Mouse (Mus musculus) T-helper 1 cell (primary cell): Measurements from ENCODE around the gene Myo1d.

Experiments used
- in situ Hi-C: fragments of 300-600 bp; cut with MboI, MseI; formaldehyde crosslinking; loops from one replicate; pipeline ENCODE4 v1.15.1; 2025; ENCODE audit warnings: high pct_unique_total_duplicates

Myo1d gene

GRCm38 (mm10) chr11:80506483-80506882, 273.3 kb downstream of the Myo1d start:
- in situ Hi-C loops = loop anchor here (10.0 kb wide), 1 partner anchor 278 kb away; the partner anchor contains the start of gene Myo1d

GRCm38 (mm10) chr11:80505581-80505980, 274.2 kb downstream of the Myo1d start:
- in situ Hi-C loops = loop anchor here (10.0 kb wide), 1 partner anchor 279 kb away; the partner anchor contains the start of gene Myo1d

GRCm38 (mm10) chr11:80504519-80505385, 275.1 kb downstream of the Myo1d start:
- in situ Hi-C loops = loop anchor here (10.0 kb wide), 1 partner anchor 280 kb away; the partner anchor contains the start of gene Myo1d

- in situ Hi-C loops = loop anchor here (10.0 kb wide), 1 partner anchor 281 kb away; the partner anchor contains the start of gene Myo1d
These were observed 275.9 kb downstream of the Myo1d start for GRCm38 (mm10) chr11:80503726-80504452.

GRCm38 (mm10) chr11:80503281-80503680, 276.5 kb downstream of the Myo1d start:
- in situ Hi-C loops = loop anchor here (10.0 kb wide), 1 partner anchor 282 kb away; the partner anchor contains the start of gene Myo1d

- in situ Hi-C loops = no loop called here
These were observed 280.3 kb downstream of the Myo1d start for GRCm38 (mm10) chr11:80499550-80499952.

GRCm38 (mm10) chr11:80498328-80499070, 281.3 kb downstream of the Myo1d start:
- in situ Hi-C loops = no loop called here

GRCm38 (mm10) chr11:80497225-80497919, 282.5 kb downstream of the Myo1d start:
- in situ Hi-C loops = no loop called here

GRCm38 (mm10) chr11:80496640-80497039, 283.2 kb downstream of the Myo1d start:
- in situ Hi-C loops = no loop called here

GRCm38 (mm10) chr11:80495972-80496371, 283.9 kb downstream of the Myo1d start:
- in situ Hi-C loops = no loop called here

GRCm38 (mm10) chr11:80494852-80495251, 285.0 kb downstream of the Myo1d start:
- in situ Hi-C loops = no loop called here

- in situ Hi-C loops = no loop called here
These were observed 286.6 kb downstream of the Myo1d start for GRCm38 (mm10) chr11:80493186-80493585.

- in situ Hi-C loops = no loop called here
These were observed 289.0 kb downstream of the Myo1d start for GRCm38 (mm10) chr11:80490831-80491230.

- in situ Hi-C loops = no loop called here
These were observed 290.0 kb downstream of the Myo1d start for GRCm38 (mm10) chr11:80489882-80490196.

- in situ Hi-C loops = no loop called here
These were observed 290.5 kb downstream of the Myo1d start for GRCm38 (mm10) chr11:80489172-80489881.

GRCm38 (mm10) chr11:80487904-80488587, 291.8 kb downstream of the Myo1d start:
- in situ Hi-C loops = no loop called here

- in situ Hi-C loops = no loop called here
These were observed 294.1 kb downstream of the Myo1d start for GRCm38 (mm10) chr11:80485622-80486206.

GRCm38 (mm10) chr11:80485120-80485551, 294.7 kb downstream of the Myo1d start:
- in situ Hi-C loops = no loop called here

- in situ Hi-C loops = no loop called here
These were observed 295.5 kb downstream of the Myo1d start for GRCm38 (mm10) chr11:80484191-80484791.
